Mouse (Mus musculus) adrenal gland, postnatal 36 days (tissue): Measurements from ENCODE around the gene Pkd2l1. TPM values are rescaled to one million over a fixed set of nuclear protein-coding genes. Genes with fewer than 3 reads are reported as not detected.

Experiments
- DNase-seq, 2 experiments: peaks; one replicate each; pipeline ENCODE4 v3.0.0; 2021; ENCODE audit warnings: mixed read lengths in 1 of 2
- total RNA-seq, 2 experiments: library from RNA; stranded (reverse); gene quantifications; 2 replicates each; pipeline ENCODE4 v1.2.3; 2021

The Pkd2l1 gene
- total RNA-seq, 2 experiments from 2014 or later, result not detected

DNA sequence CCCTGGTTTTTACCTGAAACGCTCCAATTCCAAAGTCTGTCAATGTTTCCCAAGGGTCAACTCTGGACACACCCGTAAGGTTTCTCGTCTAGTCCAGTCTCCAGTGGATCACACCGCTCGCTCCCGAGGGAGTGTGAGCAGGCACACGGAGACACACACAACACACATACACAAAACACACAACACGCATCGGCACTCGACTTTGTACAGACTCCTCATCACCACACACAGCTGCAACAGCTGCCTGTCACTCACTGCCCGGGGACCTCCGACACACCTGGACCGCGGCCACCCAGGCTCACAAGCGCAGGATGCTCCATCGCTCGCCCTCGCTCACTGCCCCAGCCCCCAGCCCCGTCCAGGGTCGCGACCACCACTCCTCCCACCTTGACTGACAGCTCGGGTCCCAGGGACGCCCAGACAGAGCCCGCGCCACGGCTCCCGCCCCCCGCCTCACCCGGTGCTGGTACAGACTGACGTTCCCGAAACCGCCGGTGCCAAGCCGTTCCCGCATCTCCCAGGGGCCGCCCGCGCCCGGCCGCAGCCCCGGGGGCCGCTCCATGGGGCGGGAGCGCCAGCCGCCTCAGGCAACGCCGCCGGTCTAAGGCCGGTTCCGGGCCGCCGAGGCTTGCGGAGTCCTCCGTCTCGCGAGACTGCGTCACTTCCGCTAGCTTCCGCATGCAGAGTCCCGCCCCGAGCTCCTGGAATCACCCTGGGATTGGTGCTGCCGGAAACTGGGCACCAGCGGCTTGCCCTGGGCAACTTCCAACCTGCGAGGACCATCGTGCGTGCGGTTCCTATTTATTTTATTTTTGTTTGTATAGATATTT is 85.2 kb downstream of the Pkd2l1 start, which contains the start of gene Chuk:
TSS of gene Chuk (minus strand) at position 650 of the 830 bp plus-strand sequence.
- DNase-seq, result peak; percentile 98

DNA sequence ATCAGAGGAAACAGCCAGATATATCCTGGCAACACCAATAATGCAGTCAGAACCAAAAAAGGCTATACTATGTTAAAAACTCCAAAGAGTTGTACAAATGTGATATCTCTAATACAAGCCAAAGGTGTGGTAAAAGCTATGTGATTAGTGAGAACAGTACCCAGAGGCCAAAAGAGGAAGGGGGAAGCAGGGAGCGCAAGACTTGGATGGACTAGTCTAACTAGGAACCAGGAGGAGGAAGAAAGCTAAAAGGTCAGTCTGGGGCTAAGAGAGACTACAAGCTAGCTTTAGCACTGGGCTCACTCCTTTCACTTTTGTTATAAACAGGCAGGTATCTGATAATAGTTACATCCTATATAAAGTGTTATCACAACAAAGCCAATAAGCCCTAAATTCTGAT is 87.8 kb downstream of the Pkd2l1 start:
- DNase-seq, result no peak

DNA sequence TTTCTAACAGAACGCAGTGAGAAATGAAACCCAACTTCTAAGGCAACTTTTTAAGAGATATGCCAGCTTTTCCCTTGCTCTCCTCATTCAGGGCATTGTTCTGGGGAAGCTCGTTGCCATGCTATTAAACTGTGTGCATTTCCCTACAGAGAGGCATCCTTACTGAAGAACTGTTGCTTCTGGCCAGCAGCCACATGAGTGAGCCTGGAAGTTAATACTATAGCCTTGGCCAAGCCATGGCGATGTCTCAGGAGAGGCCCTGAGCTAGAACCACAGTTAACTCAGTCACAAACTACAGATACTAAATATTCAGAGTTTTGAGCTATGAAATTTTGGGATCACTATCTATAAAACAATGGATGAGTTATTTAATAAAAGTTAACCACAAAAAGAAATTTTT is 89.2 kb downstream of the Pkd2l1 start:
- DNase-seq, result no peak

DNA sequence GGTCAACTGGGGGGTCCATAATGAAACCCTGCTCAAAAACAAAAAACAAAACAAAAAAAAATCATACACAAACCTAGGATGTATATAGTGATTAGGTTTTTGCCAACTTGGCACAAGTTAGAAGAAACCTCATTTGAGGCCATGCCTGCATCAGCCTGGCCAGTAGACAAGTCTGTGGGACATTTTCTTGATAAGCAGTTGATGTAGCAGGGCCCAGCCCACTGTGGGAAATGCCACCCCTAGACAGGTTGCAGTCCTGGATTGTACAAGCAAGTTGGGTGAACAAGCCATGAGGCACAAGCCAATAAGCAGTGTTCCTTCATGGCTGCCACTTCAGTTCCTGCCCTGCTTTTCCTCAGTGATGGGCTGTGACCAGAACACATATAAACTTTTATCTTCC is 91.4 kb downstream of the Pkd2l1 start:
- no peak for DNase-seq

Other genes starting within 250 kb of the Pkd2l1 start
- gene Cpn1, start 205.9 kb downstream of the Pkd2l1 start, total RNA-seq, result under 1 TPM in 1 of 2 experiments, not detected in 1; 0.26 TPM
- 1 to 10 TPM in 1 of 2 experiments, under 1 TPM in 1; 0.40 to 1.6 TPM for gene Cyp2c23, start 163.2 kb downstream of the Pkd2l1 start, total RNA-seq
- gene Erlin1, start 122.7 kb downstream of the Pkd2l1 start, total RNA-seq, result 10 to 100 TPM; 15.8 to 32.5 TPM
- gene Chuk, start 85.0 kb downstream of the Pkd2l1 start, total RNA-seq, result 10 to 100 TPM; 57.3 to 92.5 TPM
- gene Cwf19l1, start 56.6 kb downstream of the Pkd2l1 start, total RNA-seq, result 10 to 100 TPM; 19.3 to 31.7 TPM
- gene Bloc1s2, start 46.0 kb downstream of the Pkd2l1 start, total RNA-seq, result 10 to 100 TPM; 26.0 to 26.9 TPM
- under 1 TPM; 0.16 to 0.83 TPM for gene Scd3, start 10.8 kb upstream of the Pkd2l1 start, total RNA-seq
- gene Scd2, start 101.2 kb upstream of the Pkd2l1 start, total RNA-seq, result 100 to 1,000 TPM; 596 to 993 TPM
- 1 to 10 TPM; 5.1 to 8.5 TPM for gene Scd4, start 140.7 kb upstream of the Pkd2l1 start, total RNA-seq
- 1,000 to 10,000 TPM; 2,304 to 4,221 TPM for gene Scd1, start 215.4 kb upstream of the Pkd2l1 start, total RNA-seq